Mouse (Mus musculus): ENCODE measurements around the gene Mcm2.

- TF ChIP-seq POLR2A (IDR thresholded peaks at IDR 0.05; ENCODE audit: low read depth, low read length) (no peak), CTCF (IDR thresholded peaks at IDR 0.05; ENCODE audit: extremely low read depth, insufficient read length, insufficient replicate concordance, low read depth, low read length) (no peak)
These were observed 14.4 kb downstream of the Mcm2 start for GRCm38 (mm10) chr6:88884195-88884594.
